Mouse (Mus musculus) mouse embryonic stem cell (cell line): ENCODE data around the gene Elmo3.

Source experiments
- in situ Hi-C, 2 experiments: fragments of 300-500 bp; cut with MboI; formaldehyde crosslinking; loops; 1 replicate in 1 of 2; 3 replicates in 1 of 2; pipeline ENCODE4 v1.14.3; 2019 to 2020; ENCODE audit warnings: low sequenced_read_pairs in 2 of 2, low pct_unique_long_range_greater_than_20kb in 1 of 2, mixed read lengths in 1 of 2; ENCODE audit not compliant: unreplicated experiment in 1 of 2

Gene Elmo3

GRCm38 (mm10) chr8:105313622-105314402 is 8.4 kb downstream of the Elmo3 start:
- in situ Hi-C loops: no loop called here

- in situ Hi-C loops: no loop called here
Measured at GRCm38 (mm10) chr8:105315073-105315769, 9.8 kb downstream of the Elmo3 start.

GRCm38 (mm10) chr8:105317941-105318340 is 12.5 kb downstream of the Elmo3 start:
- in situ Hi-C loops: no loop called here

- in situ Hi-C loops: no loop called here
Measured at GRCm38 (mm10) chr8:105318662-105319190, 13.3 kb downstream of the Elmo3 start.

- in situ Hi-C loops: no loop called here
Measured at GRCm38 (mm10) chr8:105323183-105323582, 17.8 kb downstream of the Elmo3 start.

GRCm38 (mm10) chr8:105325641-105326093 is 20.3 kb downstream of the Elmo3 start:
- in situ Hi-C loops: no loop called here

GRCm38 (mm10) chr8:105326141-105326672 is 20.8 kb downstream of the Elmo3 start, which contains the start of the genes Lrrc29 and Tmem208:
TSS of gene Lrrc29 (minus strand) at chr8:105326278.
TSS of gene Tmem208 (plus strand) at chr8:105326354.
- in situ Hi-C loops: no loop called here

GRCm38 (mm10) chr8:105326968-105327367 is 21.6 kb downstream of the Elmo3 start:
- in situ Hi-C loops: no loop called here

GRCm38 (mm10) chr8:105330325-105330724 is 24.9 kb downstream of the Elmo3 start:
- in situ Hi-C loops: no loop called here

GRCm38 (mm10) chr8:105331469-105331868 is 26.1 kb downstream of the Elmo3 start:
- in situ Hi-C loops: no loop called here

GRCm38 (mm10) chr8:105331931-105332330 is 26.5 kb downstream of the Elmo3 start:
- in situ Hi-C loops: no loop called here

- in situ Hi-C loops: no loop called here
Measured at GRCm38 (mm10) chr8:105332523-105332922, 27.1 kb downstream of the Elmo3 start.

GRCm38 (mm10) chr8:105336373-105337130 is 31.2 kb downstream of the Elmo3 start:
- in situ Hi-C loops: no loop called here

- in situ Hi-C loops: no loop called here
Measured at GRCm38 (mm10) chr8:105338992-105339391, 33.6 kb downstream of the Elmo3 start.

- in situ Hi-C loops: no loop called here
Measured at GRCm38 (mm10) chr8:105339886-105340635, 34.7 kb downstream of the Elmo3 start.

- in situ Hi-C loops: no loop called here
Measured at GRCm38 (mm10) chr8:105341399-105341798, 36.0 kb downstream of the Elmo3 start.

- in situ Hi-C loops: no loop called here
Measured at GRCm38 (mm10) chr8:105342768-105343167, 37.4 kb downstream of the Elmo3 start.
